Mouse (Mus musculus) embryonic facial prominence, embryonic 13.5 days (tissue): ENCODE measurements around the gene Snx8. TPM values are rescaled to one million over a fixed set of nuclear protein-coding genes. Genes with fewer than 3 reads are reported as not detected.

Experiments
- ATAC-seq: fragments of 200-750 bp; cut with Nextera tagmentation; 2 replicates; pipeline ENCODE4 v1.8.0; 2017; ENCODE audit warnings: low read depth; ENCODE audit not compliant: insufficient number of reproducible peaks, insufficient read depth, low FRiP score, low TSS enrichment
- H3K27ac ChIP-seq: fragments of 300-500 bp; sonication (generic); 2 replicates; pipeline ENCODE4 v1.5.1; 2015; ENCODE audit warnings: moderate library complexity, mild to moderate bottlenecking, inconsistent platforms
- H3K27me3 ChIP-seq: fragments of 300-500 bp; sonication (generic); 2 replicates; pipeline ENCODE4 v1.6.1; 2015; ENCODE audit warnings: mild to moderate bottlenecking, inconsistent platforms
- H3K36me3 ChIP-seq: fragments of 300-500 bp; sonication (generic); 2 replicates; pipeline ENCODE4 v1.6.1; 2015; ENCODE audit warnings: mild to moderate bottlenecking, inconsistent platforms
- H3K4me1 ChIP-seq: fragments of 300-500 bp; sonication (generic); 2 replicates; pipeline ENCODE4 v1.6.1; 2015; ENCODE audit warnings: inconsistent platforms
- H3K4me2 ChIP-seq: fragments of 300-500 bp; sonication (generic); 2 replicates; pipeline ENCODE4 v1.6.1; 2015; ENCODE audit warnings: moderate library complexity, mild to moderate bottlenecking, inconsistent platforms
- H3K4me3 ChIP-seq: fragments of 300-500 bp; sonication (generic); 2 replicates; pipeline ENCODE4 v1.5.1; 2015; ENCODE audit warnings: mild to moderate bottlenecking, inconsistent platforms
- H3K9ac ChIP-seq: fragments of 300-500 bp; sonication (generic); 2 replicates; pipeline ENCODE4 v1.6.1; 2015; ENCODE audit warnings: mild to moderate bottlenecking, inconsistent platforms
- H3K9me3 ChIP-seq: fragments of 300-500 bp; sonication (generic); 2 replicates; pipeline ENCODE4 v1.6.1; 2016; ENCODE audit warnings: inconsistent platforms
- WGBS: fragments of 180-500 bp; shearing (Covaris S2); methylation state at CpG from one replicate; pipeline ENCODE4 v1.1.7; 2015; ENCODE audit warnings: mixed read lengths; 5-methylcytosine and 5-hydroxymethylcytosine counted together
- polyA plus RNA-seq: library from polyadenylated mRNA; unstranded; fragments of >200 nt; fragmentation: Nextera tagmentation; extraction: Ambion mirVana; gene quantifications from 2 replicates; pipeline ENCODE4 v1.2.1, GENCODE M21; 2015

Gene Snx8
- polyA plus RNA-seq, 1 experiment from 2014 or later = 19.7 TPM

DNA sequence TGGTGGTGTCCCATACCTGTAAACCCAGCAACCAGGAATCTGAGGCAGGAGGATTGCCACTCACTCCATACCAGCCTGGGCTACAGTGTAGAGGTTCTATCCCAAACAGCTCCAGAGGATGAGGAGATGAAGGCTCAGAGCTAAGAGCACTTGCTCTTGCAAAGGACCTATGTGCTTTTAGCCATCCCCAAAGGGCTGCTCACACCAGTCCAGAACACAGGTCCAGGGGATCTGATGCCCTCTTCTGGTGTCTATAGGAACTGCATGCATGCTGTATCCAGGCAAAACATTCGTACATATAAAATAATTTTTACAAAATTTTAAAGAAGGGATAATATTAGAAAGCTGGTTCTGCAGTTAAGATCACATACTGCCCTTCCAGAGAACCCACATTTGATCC is 52.4 kb downstream of the Snx8 start:
- no peak for ATAC-seq
- Histone ChIP-seq H3K27me3 (no peaks in the 10 kb centered on the region), H3K4me1 (peaks cover 5% of the 10 kb centered on the region; the same call in 1 of the 2 replicates), H3K36me3 (peaks cover 48% of the 10 kb centered on the region), H3K9ac (no peak overlapping the region), H3K4me3 (no peak overlapping the region), H3K4me2 (no peak overlapping the region), H3K9me3 (no peaks in the 10 kb centered on the region), H3K27ac (no peak overlapping the region)
- WGBS = 83% methylated on average over 1 of the region's 1 CpGs

- Histone ChIP-seq H3K36me3 (peaks cover 40% of the 10 kb centered on the region), H3K27ac (no peak overlapping the region), H3K27me3 (no peaks in the 10 kb centered on the region), H3K4me1 (peaks cover 16% of the 10 kb centered on the region), H3K9ac (no peak overlapping the region), H3K4me2 (no peak overlapping the region), H3K9me3 (no peaks in the 10 kb centered on the region), H3K4me3 (no peak overlapping the region)
- ATAC-seq = no peak
- WGBS = 21% methylated on average over 2 of the region's 2 CpGs
Measured at GRCm38 (mm10) chr5:140333631-140334030, 55.4 kb downstream of the Snx8 start.

DNA sequence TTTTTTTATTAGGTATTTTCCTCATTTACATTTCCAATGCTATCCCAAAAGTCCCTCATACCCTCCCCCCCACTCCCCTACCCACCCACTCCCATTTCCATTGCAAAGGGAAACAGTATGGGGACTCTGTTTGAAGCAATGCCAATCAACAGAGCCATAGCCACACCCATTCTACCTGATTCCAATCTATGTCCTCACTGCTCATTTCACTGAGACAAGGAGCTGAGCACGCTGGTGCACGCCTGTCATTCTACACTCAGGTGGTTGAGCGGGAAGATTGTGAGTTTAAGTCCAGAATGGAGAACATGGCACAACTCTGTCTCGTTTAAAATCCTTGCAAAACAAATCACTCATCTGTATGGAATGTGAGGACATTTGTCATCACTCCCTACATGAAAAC is 56.5 kb downstream of the Snx8 start:
- Histone ChIP-seq H3K27me3 (no peaks in the 10 kb centered on the region), H3K27ac (no peak overlapping the region; the same call in 1 of the 2 replicates), H3K4me2 (peak overlapping the region; percentile 90), H3K9ac (no peak overlapping the region), H3K36me3 (peaks cover 40% of the 10 kb centered on the region), H3K4me3 (peak overlapping the region; percentile 70), H3K9me3 (no peaks in the 10 kb centered on the region), H3K4me1 (peaks cover 16% of the 10 kb centered on the region)
- no peak for ATAC-seq
- 48% methylated on average over 4 of the region's 4 CpGs for WGBS

GRCm38 (mm10) chr5:140331615-140332512 is 57.2 kb downstream of the Snx8 start, which contains the start of gene Mrm2:
TSS of gene Mrm2 (minus strand) at chr5:140331898.
- Histone ChIP-seq H3K27ac (peak within 1 kb of the TSS; percentile 86), H3K4me3 (peak within 1 kb of the TSS; percentile 70), H3K36me3 (peaks cover 40% of the 10 kb centered on the region), H3K27me3 (no peaks in the 10 kb centered on the region), H3K9me3 (no peaks in the 10 kb centered on the region), H3K9ac (peak within 1 kb of the TSS; percentile 85), H3K4me2 (peak within 1 kb of the TSS; percentile 90), H3K4me1 (peaks cover 16% of the 10 kb centered on the region)
- under 1% methylated on average over 39 of the region's 39 CpGs for WGBS
- ATAC-seq = peak; percentile 77

GRCm38 (mm10) chr5:140324058-140324457 is 65.0 kb downstream of the Snx8 start:
- Histone ChIP-seq H3K9ac (no peak overlapping the region), H3K36me3 (peaks cover 23% of the 10 kb centered on the region), H3K27ac (no peak overlapping the region), H3K4me3 (no peak overlapping the region), H3K27me3 (no peaks in the 10 kb centered on the region), H3K4me1 (peaks cover 14% of the 10 kb centered on the region), H3K9me3 (no peaks in the 10 kb centered on the region), H3K4me2 (no peak overlapping the region)
- 92% methylated on average over 5 of the region's 5 CpGs for WGBS
- ATAC-seq = no peak

DNA sequence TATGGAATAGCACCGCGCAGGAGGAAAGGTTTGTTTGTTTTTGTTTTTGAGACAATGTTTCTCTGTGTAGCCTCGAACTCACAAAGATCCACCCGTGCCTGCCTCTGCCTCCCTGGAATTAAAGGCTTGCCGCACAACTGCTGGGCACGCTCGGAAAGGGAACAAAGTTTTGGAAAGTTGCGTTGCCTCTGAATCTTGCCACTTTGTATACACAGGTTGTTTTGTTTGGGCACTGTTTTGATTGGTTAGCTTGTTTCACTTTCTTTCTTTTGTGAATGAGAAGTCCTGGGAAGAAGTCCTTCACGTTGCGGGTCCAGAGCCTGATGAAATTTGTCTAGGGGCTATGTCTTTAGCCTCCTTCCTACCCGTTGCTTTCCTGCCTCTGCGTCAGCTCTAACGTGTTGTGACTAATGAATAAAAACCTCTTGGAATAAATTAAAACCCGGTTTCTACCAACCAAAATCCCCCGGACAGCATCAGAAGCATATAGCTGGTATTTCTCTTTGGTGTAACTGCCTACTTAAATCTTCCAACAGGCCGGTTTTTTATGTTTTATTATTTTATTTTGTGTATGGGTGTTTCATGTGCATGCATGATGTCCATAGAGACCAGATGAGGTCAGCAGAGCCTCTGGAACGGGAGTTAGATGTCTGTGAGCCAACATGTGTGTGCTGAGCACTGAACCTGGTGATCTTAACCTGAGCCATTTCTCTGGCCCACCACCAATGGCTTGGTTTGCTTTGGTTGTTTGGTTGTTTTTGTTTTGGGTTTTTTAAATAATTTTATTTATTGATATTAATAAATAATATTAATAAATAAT is 67.1 kb downstream of the Snx8 start:
- WGBS = under 1% methylated on average over 17 of the region's 17 CpGs
- peak overlapping the region; percentile 95 for H3K4me3 ChIP-seq
- peaks cover 14% of the 10 kb centered on the region for H3K4me1 ChIP-seq
- H3K9me3 ChIP-seq = no peaks in the 10 kb centered on the region
- H3K36me3 ChIP-seq = peaks cover 9% of the 10 kb centered on the region
- no peak for ATAC-seq
- peak overlapping the region; percentile 99 for H3K9ac ChIP-seq
- H3K27ac ChIP-seq = peak overlapping the region; percentile 89
- H3K4me2 ChIP-seq = peak overlapping the region; percentile 71
- H3K27me3 ChIP-seq = no peaks in the 10 kb centered on the region

DNA sequence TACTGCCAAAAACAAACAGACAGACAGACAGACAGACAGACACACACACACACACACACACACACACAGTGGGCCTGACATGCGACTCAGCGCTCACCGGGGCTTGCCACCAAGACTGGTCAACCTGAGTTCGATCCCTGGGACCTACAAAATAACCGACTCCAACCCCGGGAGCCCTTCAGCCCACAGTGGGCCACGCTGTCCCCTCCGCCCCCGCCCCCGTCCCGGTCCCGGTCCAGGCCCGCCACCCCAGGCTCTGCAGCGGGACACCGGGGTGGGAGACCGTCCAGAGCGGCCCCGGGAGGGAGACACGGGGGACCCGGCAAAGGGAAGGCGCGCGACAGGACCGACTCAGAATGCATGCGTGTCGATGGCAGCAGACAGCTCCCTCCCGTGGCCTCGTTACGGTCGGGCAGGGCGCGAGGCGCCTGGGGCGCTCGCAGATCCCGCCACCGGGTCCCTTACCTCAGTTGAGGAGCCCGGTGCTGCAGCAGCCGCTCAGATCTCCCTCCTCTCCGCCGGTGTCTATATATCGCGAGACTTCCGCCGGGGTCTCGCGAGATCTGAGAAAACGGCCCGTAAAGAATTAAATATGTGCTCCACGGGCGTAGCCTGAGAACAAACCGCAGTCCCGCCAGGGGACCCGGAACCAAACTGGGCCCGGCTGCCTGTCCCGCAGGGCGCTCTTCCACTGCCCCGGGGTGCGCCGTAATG is 67.9 kb downstream of the Snx8 start, which contains the start of the genes Mad1l1 and Nudt1:
Gene Mad1l1 (minus strand): TSS at position 511 of the 714 bp plus-strand sequence.
Gene Nudt1 (plus strand): TSS at position 615 of the 714 bp plus-strand sequence.
- ATAC-seq = peak; percentile 82
- Histone ChIP-seq H3K4me1 (peaks cover 14% of the 10 kb centered on the region), H3K27me3 (no peaks in the 10 kb centered on the region), H3K36me3 (peaks cover 5% of the 10 kb centered on the region), H3K4me3 (peak within 1 kb of the TSS; percentile 95), H3K9me3 (no peaks in the 10 kb centered on the region), H3K27ac (peak within 1 kb of the TSS; percentile 89), H3K4me2 (peak within 1 kb of the TSS; percentile 71), H3K9ac (peak within 1 kb of the TSS; percentile 99)
- WGBS = under 1% methylated on average over 54 of the region's 60 CpGs

- peaks cover 14% of the 10 kb centered on the region for H3K4me1 ChIP-seq
- H3K27me3 ChIP-seq = no peaks in the 10 kb centered on the region
- no peak overlapping the region for H3K27ac ChIP-seq
- ATAC-seq = no peak
- 83% methylated on average over 3 of the region's 3 CpGs for WGBS
- peaks cover 41% of the 10 kb centered on the region for H3K36me3 ChIP-seq
- H3K9ac ChIP-seq = no peak overlapping the region
- H3K4me2 ChIP-seq = no peak overlapping the region
- H3K9me3 ChIP-seq = no peaks in the 10 kb centered on the region
- no peak overlapping the region for H3K4me3 ChIP-seq
Measured at GRCm38 (mm10) chr5:140316716-140317115, 72.3 kb downstream of the Snx8 start.

DNA sequence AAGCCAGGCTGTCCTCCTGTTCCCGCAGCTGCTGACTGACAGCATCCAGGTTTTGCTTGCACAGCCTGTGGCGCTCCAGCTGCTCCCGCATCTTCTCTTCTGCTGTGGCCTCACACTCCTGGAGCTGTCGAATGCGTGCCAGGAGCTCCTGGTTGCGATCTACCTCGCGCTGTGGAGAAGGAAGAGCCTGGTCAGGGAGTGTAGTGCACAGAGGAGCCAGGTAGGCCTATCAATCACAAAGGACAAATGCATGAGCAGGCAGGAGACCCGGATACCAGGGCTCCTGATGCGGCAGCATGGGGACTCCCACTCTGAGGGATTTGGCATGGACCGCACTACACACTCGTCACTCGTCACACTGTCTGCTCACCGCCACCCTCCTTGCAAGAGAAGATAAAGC is 81.5 kb downstream of the Snx8 start:
- 93% methylated on average over 14 of the region's 14 CpGs for WGBS

GRCm38 (mm10) chr5:140306016-140306415 is 83.0 kb downstream of the Snx8 start:
- no peaks in the 10 kb centered on the region for H3K27me3 ChIP-seq
- no peak for ATAC-seq
- no peak overlapping the region for H3K9ac ChIP-seq
- H3K27ac ChIP-seq = no peak overlapping the region
- no peaks in the 10 kb centered on the region for H3K4me1 ChIP-seq
- H3K9me3 ChIP-seq = no peaks in the 10 kb centered on the region
- WGBS = 87% methylated on average over 8 of the region's 8 CpGs
- no peak overlapping the region for H3K4me2 ChIP-seq
- no peak overlapping the region for H3K4me3 ChIP-seq
- H3K36me3 ChIP-seq = peaks cover 85% of the 10 kb centered on the region

More for the DNA sequence above, 81.5 kb downstream of the Snx8 start:
- peaks cover 89% of the 10 kb centered on the region for H3K36me3 ChIP-seq
- no peak for ATAC-seq
- H3K27ac ChIP-seq = no peak overlapping the region
- no peaks in the 10 kb centered on the region for H3K9me3 ChIP-seq
- H3K4me2 ChIP-seq = no peak overlapping the region
- H3K9ac ChIP-seq = no peak overlapping the region
- H3K27me3 ChIP-seq = no peaks in the 10 kb centered on the region
- H3K4me3 ChIP-seq = no peak overlapping the region
- H3K4me1 ChIP-seq = no peaks in the 10 kb centered on the region

DNA sequence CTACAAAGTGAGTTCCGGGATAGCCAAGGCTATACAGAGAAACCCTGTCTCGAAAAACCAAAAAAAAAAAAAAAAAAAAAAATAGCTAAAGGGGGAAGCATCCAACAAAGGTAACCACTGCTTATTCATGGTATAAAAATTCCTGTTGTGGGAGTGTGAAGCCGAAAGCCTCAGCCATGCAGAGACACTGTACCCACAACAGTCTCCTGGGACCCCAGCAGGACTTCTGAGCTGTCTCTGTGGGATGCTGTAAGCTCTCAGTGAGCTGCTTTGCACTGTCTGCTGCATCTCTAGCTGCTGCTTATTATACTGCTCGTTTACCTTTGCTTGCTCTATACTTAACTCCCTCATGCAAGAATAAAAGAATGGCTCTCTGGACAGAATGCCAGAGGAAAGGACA is 90.8 kb downstream of the Snx8 start:
- 90% methylated on average over 4 of the region's 4 CpGs for WGBS
- H3K4me1 ChIP-seq = no peaks in the 10 kb centered on the region
- H3K4me3 ChIP-seq = no peak overlapping the region
- H3K4me2 ChIP-seq = no peak overlapping the region
- no peaks in the 10 kb centered on the region for H3K27me3 ChIP-seq
- no peaks in the 10 kb centered on the region for H3K9me3 ChIP-seq
- H3K9ac ChIP-seq = no peak overlapping the region
- peaks cover 75% of the 10 kb centered on the region for H3K36me3 ChIP-seq
- ATAC-seq = no peak
- H3K27ac ChIP-seq = no peak overlapping the region
